Mouse (Mus musculus) urinary bladder, postnatal 36 days (tissue): ENCODE measurements around the gene Susd2.

Experiments
- DNase-seq, 2 experiments: peaks; one replicate each; pipeline ENCODE4 v3.0.0; 2022; ENCODE audit warnings: low spot score in 2 of 2, mixed read lengths in 1 of 2

Gene Susd2

GRCm38 (mm10) chr10:75654053-75654452 is 10.2 kb upstream of the Susd2 start:
- no peak for DNase-seq

- no peak for DNase-seq
These were observed 7.7 kb upstream of the Susd2 start for GRCm38 (mm10) chr10:75651381-75652068.

GRCm38 (mm10) chr10:75650306-75650902 is 6.6 kb upstream of the Susd2 start:
- DNase-seq, result no peak

- DNase-seq, result no peak
These were observed 5.7 kb upstream of the Susd2 start for GRCm38 (mm10) chr10:75649406-75649995.

- DNase-seq, result no peak
These were observed 5.2 kb upstream of the Susd2 start for GRCm38 (mm10) chr10:75649001-75649400.

- no peak for DNase-seq
These were observed 4.3 kb upstream of the Susd2 start for GRCm38 (mm10) chr10:75648091-75648490.

GRCm38 (mm10) chr10:75647362-75647761 is 3.6 kb upstream of the Susd2 start:
- peak in 1 of 2 experiments; percentile 38 for DNase-seq

GRCm38 (mm10) chr10:75646406-75646805 is 2.6 kb upstream of the Susd2 start:
- DNase-seq, result no peak

GRCm38 (mm10) chr10:75645616-75646015 is 1.8 kb upstream of the Susd2 start:
- DNase-seq, result no peak

GRCm38 (mm10) chr10:75642891-75643290 is 917 bp downstream of the Susd2 start:
- DNase-seq, result peak in 1 of 2 experiments; percentile 6

GRCm38 (mm10) chr10:75642436-75642835 is 1.4 kb downstream of the Susd2 start:
- peak in 1 of 2 experiments; percentile 0 for DNase-seq

GRCm38 (mm10) chr10:75641721-75642222 is 2.0 kb downstream of the Susd2 start:
- no peak for DNase-seq

GRCm38 (mm10) chr10:75637711-75638110 is 6.1 kb downstream of the Susd2 start:
- DNase-seq, result no peak

GRCm38 (mm10) chr10:75636084-75636786 is 7.6 kb downstream of the Susd2 start:
- DNase-seq, result no peak

GRCm38 (mm10) chr10:75635693-75636055 is 8.1 kb downstream of the Susd2 start:
- peak; percentile 84 to 85 for DNase-seq

- no peak for DNase-seq
These were observed 8.7 kb downstream of the Susd2 start for GRCm38 (mm10) chr10:75635019-75635692.

GRCm38 (mm10) chr10:75634610-75635009 is 9.2 kb downstream of the Susd2 start:
- no peak for DNase-seq

- DNase-seq, result no peak
These were observed 10.2 kb downstream of the Susd2 start for GRCm38 (mm10) chr10:75633576-75634139.

GRCm38 (mm10) chr10:75633048-75633447 is 10.8 kb downstream of the Susd2 start:
- no peak for DNase-seq

GRCm38 (mm10) chr10:75632633-75633032 is 11.2 kb downstream of the Susd2 start:
- DNase-seq, result peak in 1 of 2 experiments; percentile 36

- no peak for DNase-seq
These were observed 16.3 kb downstream of the Susd2 start for GRCm38 (mm10) chr10:75627490-75627889.
